Mouse (Mus musculus) liver, postnatal 0 days (tissue): ENCODE measurements around the gene Mgst2.

Source experiments
- CTCF ChIP-seq: sonication (generic); IDR thresholded peaks from 2 replicates; pipeline ENCODE4 v1.5.1; 2016; ENCODE audit warnings: antibody characterized with exemption, low read depth
- EP300 ChIP-seq: IDR thresholded peaks from 2 replicates; pipeline ENCODE4 v1.6.1; 2016; ENCODE audit warnings: antibody characterized with exemption, low read depth, mild to moderate bottlenecking

DNA sequence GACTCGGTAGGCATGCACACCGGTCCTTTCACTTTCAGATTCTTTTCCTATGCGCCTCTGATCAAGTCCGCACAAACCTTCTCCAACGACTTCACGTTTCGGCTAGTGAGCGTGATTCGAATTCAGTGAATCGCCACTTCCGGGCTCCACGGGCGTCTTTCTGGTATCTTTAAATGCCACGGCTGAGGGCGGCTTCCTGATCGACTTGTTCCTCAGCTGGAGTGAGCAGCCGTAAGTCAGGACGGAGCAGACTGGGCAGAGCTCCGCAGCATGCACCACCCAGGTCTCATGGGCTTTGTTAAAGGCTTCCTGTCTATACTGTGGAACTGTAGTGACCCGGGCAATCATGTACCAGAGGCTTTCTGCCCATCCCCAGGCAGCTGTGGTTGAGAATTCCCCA lies 23.5 kb upstream of the Mgst2 start:
- TF ChIP-seq CTCF (no peak), EP300 (no peak)
